Mouse (Mus musculus) activated CD4-positive, CD25-positive, alpha-beta regulatory T cell, adult 4 months (primary cell): ENCODE measurements at regions not wholly inside any gene's neighbourhood (a gene's known extent, or its start where the extent isn't known, plus 50 kb on each side); places are given as distances from the start of the nearest gene placed in this dataset.
A peak's percentile ranks its signal among the peaks of the same experiment; 100 is the strongest.
"Not testable (repeated sequence)": the region's sequence is repeated elsewhere in the genome, so short reads cannot be mapped to it uniquely, and the experiment has no call there.

Experiments used
- ATAC-seq: one replicate; pipeline ENCODE4 v1.8.0; 2017

- ATAC-seq: no peak
Observed at GRCm38 (mm10) chr7:125182266-125182665, 262.2 kb upstream of the Kdm8 start.

GRCm38 (mm10) chr7:125183011-125183410 is 261.5 kb upstream of the Kdm8 start:
- not testable (repeated sequence) for ATAC-seq

GRCm38 (mm10) chr7:125185037-125185679 is 259.3 kb upstream of the Kdm8 start:
- no peak for ATAC-seq

GRCm38 (mm10) chr7:125187011-125187740 is 257.3 kb upstream of the Kdm8 start:
- no peak for ATAC-seq

- ATAC-seq: no peak
Observed at GRCm38 (mm10) chr7:125188986-125189385, 255.5 kb upstream of the Kdm8 start.

- peak; percentile 82 for ATAC-seq
Observed at GRCm38 (mm10) chr7:125190067-125190466, 254.4 kb upstream of the Kdm8 start.

GRCm38 (mm10) chr7:125191313-125191712 is 253.2 kb upstream of the Kdm8 start:
- no peak for ATAC-seq

GRCm38 (mm10) chr7:125211346-125211973 is 233.0 kb upstream of the Kdm8 start:
- no peak for ATAC-seq

GRCm38 (mm10) chr7:125214036-125214435 is 230.4 kb upstream of the Kdm8 start:
- no peak for ATAC-seq

- no peak for ATAC-seq
Observed at GRCm38 (mm10) chr7:125217630-125218029, 226.8 kb upstream of the Kdm8 start.

GRCm38 (mm10) chr7:125222684-125223083 is 221.8 kb upstream of the Kdm8 start:
- no peak for ATAC-seq

- no peak for ATAC-seq
Observed at GRCm38 (mm10) chr7:125234911-125235310, 209.6 kb upstream of the Kdm8 start.

GRCm38 (mm10) chr7:125237026-125237425 is 207.4 kb upstream of the Kdm8 start:
- ATAC-seq: no peak

- ATAC-seq: no peak
Observed at GRCm38 (mm10) chr7:125243021-125243420, 201.5 kb upstream of the Kdm8 start.

- no peak for ATAC-seq
Observed at GRCm38 (mm10) chr7:125248386-125248785, 196.1 kb upstream of the Kdm8 start.

GRCm38 (mm10) chr7:125250385-125250784 is 194.1 kb upstream of the Kdm8 start:
- ATAC-seq: no peak

GRCm38 (mm10) chr7:125250970-125251585 is 193.4 kb upstream of the Kdm8 start:
- no peak for ATAC-seq

GRCm38 (mm10) chr7:125254302-125254701 is 190.2 kb upstream of the Kdm8 start:
- no peak for ATAC-seq

- no peak for ATAC-seq
Observed at GRCm38 (mm10) chr7:125259016-125259415, 185.5 kb upstream of the Kdm8 start.

- no peak for ATAC-seq
Observed at GRCm38 (mm10) chr7:125262133-125262532, 182.3 kb upstream of the Kdm8 start.

- ATAC-seq: no peak
Observed at GRCm38 (mm10) chr7:125262672-125263365, 181.7 kb upstream of the Kdm8 start.

- no peak for ATAC-seq
Observed at GRCm38 (mm10) chr7:125263756-125264155, 180.7 kb upstream of the Kdm8 start.

GRCm38 (mm10) chr7:125270711-125271110 is 173.8 kb upstream of the Kdm8 start:
- no peak for ATAC-seq
